Mouse (Mus musculus) central nervous system, embryonic 18 days (tissue): Measurements from ENCODE around the gene Cuzd1. TPM values are rescaled to one million over a fixed set of nuclear protein-coding genes. Genes with fewer than 3 reads are reported as not detected.

Experiments used
- polyA plus RNA-seq: library from polyadenylated mRNA; depleted of rRNA; stranded (reverse); fragments of >200 nt; gene quantifications from 2 replicates; pipeline ENCODE4 v1.2.3, GENCODE M21; 2012; rRNA removed

The Cuzd1 gene
- 0.11 and 0.12 TPM in 2 replicates for polyA plus RNA-seq

DNA sequence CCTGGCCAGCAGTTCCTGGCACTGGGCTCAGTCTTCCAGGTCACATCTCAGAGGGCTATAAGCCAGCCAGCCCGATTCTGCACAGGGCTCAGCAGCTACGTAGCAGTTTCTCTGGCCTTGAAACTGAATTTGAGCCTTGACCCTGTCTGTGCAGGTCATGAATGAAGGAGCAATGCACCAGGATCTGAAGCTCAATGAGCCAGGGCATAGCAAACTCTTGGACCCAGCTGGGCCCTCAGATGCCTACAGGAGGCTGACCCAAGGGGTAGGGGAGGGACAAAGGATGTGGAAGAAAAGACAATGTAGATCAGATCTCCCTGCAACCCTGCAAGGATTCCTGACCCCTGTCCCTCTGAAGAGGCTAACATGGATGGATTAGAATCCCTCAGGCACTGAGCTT is at the start of gene Cuzd1:
Cuzd1 (minus strand) TSS at position 101 of the 400 bp plus-strand sequence.

DNA sequence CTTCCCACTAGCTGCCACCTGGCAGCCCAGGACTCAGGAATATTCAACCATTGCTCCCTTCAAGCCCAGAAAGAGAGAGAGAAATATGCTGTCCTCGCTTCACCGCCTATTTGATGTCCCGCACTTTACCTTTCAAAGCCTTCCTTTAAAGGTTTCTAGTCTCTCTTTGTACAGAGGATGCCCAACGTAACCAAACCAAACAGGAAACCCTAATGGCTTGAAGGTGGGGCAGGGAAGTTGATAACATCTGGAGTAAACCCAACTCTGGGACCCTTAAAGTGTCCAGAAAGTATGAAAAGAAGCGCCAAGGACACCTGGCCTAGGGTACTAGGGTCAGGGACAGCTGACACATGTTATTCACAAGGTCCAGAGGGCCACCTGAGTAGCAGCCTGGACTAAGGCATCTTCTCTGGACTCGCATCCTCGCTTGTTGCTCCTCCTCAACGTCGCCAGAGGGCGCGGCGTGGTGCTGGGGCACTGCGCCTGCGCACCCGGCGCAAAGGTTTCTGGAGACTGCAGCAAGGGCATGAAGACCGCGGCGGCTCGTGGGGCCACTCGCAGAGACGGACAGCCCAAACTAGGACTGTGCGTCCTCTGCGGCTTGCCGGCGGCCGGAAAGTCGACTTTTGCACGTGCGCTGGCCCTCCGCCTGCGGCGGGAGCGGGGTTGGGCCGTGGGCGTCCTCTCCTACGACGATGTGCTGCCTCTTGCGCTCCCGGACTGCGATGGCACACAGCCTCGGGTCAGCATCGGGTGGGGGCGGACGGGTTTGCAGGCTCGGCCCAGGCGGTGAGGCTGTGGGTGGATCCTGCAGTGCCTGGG is 48.8 kb upstream of the Cuzd1 start, which contains the start of gene Pstk:
Pstk (plus strand) TSS at position 494 of the 822 bp plus-strand sequence.

DNA sequence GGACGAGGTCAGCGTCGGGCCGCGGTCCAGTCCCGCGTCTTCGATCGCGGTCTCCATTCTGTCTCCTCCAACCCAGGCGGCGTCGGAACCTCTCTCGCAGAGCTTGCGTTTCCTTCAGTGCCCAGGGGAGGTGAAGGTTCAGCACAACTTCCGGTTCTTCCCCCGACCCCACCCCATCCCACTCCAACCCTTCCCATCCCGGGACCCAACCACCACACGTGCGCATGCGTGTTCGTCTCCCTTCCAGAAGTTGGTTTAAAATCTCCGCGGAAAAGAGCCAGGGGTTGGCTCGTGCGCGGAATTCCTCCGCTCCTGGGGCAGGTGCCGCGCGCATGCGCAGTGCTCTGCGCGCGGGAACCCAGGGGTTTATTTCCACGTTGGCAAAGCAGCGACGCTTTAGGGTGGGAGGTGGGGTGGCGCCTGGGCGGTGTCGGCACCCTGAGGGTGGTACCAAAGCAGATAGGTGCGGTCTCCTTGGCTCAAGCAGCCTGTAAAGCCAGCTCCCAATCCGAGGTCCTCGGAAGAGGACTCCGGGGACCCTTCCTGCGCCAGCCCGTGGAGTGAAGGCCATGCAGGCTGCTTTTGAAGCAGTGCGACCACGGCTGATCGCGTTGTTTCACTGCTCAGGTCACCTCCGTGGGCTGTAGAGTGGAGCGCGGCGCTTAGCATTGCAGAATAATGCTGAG is 40.7 kb upstream of the Cuzd1 start, which contains the start of gene 2310057M21Rik:
2310057M21Rik (minus strand) TSS at position 145 of the 686 bp plus-strand sequence.

DNA sequence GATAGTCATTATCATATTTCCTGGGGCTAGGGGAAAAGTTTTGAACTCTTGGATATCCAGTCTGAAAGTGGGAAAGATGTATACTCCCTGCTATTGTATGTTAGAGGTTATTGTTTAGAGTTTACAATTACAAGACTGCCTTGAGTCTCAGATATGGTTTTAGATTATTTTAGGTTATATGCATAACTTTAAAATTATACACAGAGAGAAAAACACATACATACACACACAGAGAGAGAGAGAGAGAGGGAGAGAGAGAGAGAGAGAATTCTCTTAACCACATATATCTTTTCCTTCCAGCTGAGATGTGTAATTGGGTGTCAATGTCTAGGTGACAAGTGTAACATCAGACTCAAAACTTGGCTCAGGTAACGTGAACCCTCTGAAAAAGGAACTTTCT is 11.5 kb upstream of the Cuzd1 start, which contains the start of gene Fam24a:
Fam24a (plus strand) TSS at position 301 of the 400 bp plus-strand sequence.

DNA sequence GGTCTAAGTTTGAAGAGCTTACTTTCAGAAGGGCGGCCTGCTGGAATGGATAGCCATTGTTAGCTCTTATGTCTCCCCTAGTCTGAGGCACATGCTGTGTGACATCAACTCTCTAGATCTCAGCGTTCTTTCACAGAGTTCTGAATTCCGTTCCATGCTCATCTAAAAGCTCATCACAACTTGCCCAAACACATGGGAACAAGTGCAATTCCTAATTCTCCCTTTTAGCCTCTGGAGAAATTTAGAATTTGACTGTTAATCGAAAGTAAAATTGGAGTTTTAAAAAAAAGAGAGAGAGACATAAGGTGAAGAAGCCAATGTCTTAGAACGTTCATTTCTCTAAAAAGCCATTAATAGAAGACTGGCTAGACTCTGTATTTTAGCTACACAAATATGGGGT is 7.3 kb upstream of the Cuzd1 start, which contains the start of gene Fam24b:
Fam24b (minus strand) TSS at position 101 of the 400 bp plus-strand sequence.

Other genes with a start within 250 kb of the Cuzd1 start
- not detected in 2 replicates for gene 4933402N03Rik, start 176.0 kb downstream of the Cuzd1 start, polyA plus RNA-seq
- 0.04 TPM in 2 replicates for gene 5430419D17Rik, start 147.9 kb downstream of the Cuzd1 start, polyA plus RNA-seq
- 0.27 and 0.40 TPM in 2 replicates for gene Fam24b, start 7.2 kb upstream of the Cuzd1 start, polyA plus RNA-seq
- gene Fam24a, start 11.6 kb upstream of the Cuzd1 start, polyA plus RNA-seq = not detected in 2 replicates
- 19.1 and 20.4 TPM in 2 replicates for gene 2310057M21Rik, start 40.5 kb upstream of the Cuzd1 start, polyA plus RNA-seq
- gene Pstk, start 48.8 kb upstream of the Cuzd1 start, polyA plus RNA-seq = 41.5 and 46.1 TPM in 2 replicates
- gene Ikzf5, start 88.2 kb upstream of the Cuzd1 start, polyA plus RNA-seq = 15.1 and 15.7 TPM in 2 replicates
- gene Acadsb, start 88.3 kb upstream of the Cuzd1 start, polyA plus RNA-seq = 34.3 and 37.3 TPM in 2 replicates
- gene Hmx3, start 220.6 kb upstream of the Cuzd1 start, polyA plus RNA-seq = 0.82 and 1.0 TPM in 2 replicates
- gene Hmx2, start 226.5 kb upstream of the Cuzd1 start, polyA plus RNA-seq = 0.41 and 0.65 TPM in 2 replicates
- gene Bub3, start 237.9 kb upstream of the Cuzd1 start, polyA plus RNA-seq = 117 and 119 TPM in 2 replicates